Mouse (Mus musculus) spleen, postnatal 10 days (tissue): ENCODE data around the gene Tns1.

Experiments
- DNase-seq, 2 experiments: peaks; one replicate each; pipeline ENCODE4 v3.0.0; 2021 to 2022; ENCODE audit warnings: low spot score in 2 of 2

Gene Tns1

DNA sequence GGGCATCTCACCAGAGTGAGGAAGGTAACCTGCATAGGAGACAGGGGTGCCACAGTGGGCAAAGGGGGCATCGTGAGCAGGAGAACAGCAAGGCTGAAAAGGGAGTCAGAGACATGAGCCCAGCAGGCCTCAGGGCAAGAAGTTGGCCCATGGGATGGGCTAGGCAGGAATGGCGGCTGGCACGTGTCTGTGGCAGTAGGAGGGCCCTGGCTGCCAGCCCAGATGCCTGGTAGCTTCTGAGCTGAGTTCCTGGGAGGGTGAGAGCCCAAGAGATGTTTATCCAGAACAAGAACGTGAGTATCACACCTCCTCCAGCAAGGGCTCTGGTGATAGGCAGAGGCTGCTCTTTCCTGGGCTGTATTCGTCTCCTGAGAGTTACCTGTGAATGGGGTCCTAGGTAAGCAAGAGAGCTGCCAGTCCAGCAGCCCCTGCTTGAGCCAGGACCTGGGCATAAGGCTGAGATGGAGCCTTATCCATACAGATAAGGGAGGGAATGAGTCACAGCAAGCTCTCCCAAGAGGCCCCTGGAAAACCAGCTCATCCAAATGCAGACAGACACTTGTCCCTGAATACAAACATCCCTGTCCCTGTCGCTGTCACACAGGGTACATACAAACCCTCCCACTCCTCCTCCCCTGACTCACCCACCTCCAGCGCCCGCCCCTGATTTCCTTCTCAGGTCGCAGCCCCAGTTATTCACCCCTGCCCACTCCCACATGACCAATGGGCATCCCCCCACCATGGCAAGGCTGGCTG, 2.2 kb downstream of the Tns1 start:
- no peak for DNase-seq

GRCm38 (mm10) chr1:74121138-74121537, 3.1 kb downstream of the Tns1 start:
- no peak for DNase-seq

DNA sequence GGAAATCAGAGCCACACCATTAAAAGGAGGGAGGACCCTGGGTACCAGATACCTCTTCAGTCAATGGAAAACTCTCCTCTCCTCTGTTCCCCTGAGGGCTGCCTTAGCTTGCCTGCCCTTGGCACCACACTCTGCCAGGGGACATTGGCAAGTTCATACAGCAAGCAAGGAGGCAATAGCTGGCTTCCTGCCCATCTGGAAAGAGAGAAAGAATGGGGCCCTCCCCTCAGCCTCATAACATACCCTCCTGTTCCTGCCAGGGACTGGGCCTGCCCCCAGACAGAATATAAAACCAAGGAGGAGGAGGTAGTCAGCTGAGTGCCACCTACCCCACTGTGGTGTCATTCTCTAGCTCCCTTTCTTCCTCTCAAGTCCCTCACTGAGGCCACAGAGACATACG, 5.1 kb downstream of the Tns1 start:
- no peak for DNase-seq

GRCm38 (mm10) chr1:74117876-74118275, 6.4 kb downstream of the Tns1 start:
- DNase-seq, result no peak

DNA sequence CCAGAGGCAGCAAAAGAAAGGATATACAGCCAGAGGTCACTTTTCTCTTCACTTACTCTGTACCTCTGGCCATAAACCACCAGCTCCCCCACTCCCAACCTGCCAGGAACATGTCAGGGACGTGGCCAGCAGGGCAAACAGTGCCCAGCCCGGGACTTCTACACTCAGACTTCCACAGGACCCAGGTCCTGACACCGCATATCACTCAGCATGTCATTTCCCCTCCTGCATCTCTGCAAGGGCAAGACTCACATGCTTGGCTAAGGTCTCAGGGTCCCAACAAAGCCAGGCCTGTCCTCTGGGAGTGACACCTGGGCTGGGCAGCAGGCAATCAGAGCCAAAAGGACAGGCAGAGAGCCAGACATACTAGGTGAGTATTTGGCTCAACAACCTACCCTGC, 11.2 kb downstream of the Tns1 start:
- no peak for DNase-seq

GRCm38 (mm10) chr1:74111696-74112030, 12.6 kb downstream of the Tns1 start:
- DNase-seq, result no peak

DNA sequence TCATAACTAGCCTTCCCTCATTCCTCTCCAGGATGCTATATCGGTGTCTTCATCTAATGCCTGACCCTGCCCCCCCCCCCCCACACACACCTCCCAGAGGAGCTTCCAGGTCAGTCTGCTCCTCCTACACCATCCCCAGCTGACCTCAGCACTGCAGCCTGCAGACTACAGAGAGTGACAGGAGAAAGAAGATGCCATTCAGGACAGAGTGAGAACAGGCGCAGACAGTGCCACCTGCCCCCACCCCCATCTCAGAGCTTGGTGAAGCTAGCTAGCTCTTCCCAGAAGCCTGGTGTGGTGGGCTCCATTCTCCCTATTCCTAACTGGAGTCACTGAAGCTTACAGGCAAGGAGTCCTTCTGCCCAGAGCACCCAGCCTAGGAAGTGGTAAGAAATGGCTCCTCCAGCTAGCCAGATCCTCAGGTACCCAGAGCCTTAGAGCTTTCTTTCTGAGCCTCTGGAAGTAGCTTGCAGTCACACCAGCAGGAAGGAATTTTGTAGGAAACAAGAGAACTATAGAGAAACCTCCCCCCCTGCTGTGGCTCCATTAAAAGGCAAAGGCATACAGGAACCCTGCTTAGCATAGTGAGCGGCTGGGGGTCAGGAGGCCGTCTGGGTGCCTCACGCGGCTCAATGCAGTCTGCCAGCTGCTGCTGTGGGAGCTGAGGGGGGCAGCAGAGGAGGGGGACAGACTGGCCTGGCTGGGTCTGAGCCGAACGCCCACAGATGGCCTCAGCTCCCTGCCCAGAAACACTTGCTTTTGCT, 13.1 kb downstream of the Tns1 start:
- no peak for DNase-seq

DNA sequence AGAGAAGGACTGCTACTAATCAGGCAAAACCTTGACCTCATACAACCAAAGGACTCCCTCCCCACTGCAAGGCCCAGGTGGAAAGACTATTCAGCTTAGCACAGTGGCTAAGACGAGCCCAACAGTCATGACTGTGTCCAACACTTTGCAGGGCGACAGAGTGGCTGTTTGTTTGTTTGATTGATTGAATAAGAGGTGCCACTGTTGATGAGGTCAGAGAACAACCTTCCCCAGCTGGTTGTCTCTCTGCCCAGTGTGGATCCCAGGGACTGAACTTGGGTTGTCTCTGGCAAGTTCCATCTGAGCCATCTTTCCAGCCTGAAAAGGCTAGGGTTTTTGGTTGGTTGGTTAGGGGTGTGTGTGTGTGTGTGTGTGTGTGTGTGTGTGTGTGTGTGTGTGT, 14.6 kb downstream of the Tns1 start:
- no peak for DNase-seq

DNA sequence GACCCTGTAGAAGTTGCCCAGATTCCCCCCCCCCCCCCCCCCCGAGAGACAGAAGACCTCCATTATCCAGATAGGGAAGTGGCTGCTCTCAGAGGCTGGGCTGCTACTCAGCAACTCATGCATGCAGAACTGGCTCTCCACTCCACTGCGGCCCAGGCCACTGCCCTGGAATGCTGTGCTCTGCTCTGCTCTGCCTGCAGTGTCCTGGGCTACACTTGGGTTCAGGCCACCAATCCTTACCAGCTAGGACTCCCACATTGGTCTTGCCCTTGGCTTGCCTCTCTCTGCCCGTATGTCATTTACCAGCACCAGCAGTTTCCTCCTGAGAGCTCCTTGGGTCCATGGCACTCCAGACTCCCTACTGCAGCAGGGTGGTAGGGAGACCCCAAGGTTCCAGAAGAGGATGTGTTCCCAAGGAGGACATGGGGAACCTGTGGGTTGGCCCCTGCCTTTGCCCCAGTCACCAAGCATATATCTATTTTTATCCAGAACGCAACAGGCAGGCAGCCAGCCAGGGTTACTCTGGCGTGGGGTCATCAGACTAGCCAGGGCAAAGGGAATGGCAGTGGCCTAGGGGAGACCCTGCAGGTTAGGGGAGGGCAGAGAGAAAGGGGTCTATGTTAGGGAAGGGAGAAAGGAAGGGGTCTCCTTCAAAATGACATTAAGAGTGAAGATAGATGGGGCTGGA, 16.2 kb downstream of the Tns1 start:
- no peak for DNase-seq

- no peak for DNase-seq
Measured at GRCm38 (mm10) chr1:74106214-74106613, 18.0 kb downstream of the Tns1 start.

DNA sequence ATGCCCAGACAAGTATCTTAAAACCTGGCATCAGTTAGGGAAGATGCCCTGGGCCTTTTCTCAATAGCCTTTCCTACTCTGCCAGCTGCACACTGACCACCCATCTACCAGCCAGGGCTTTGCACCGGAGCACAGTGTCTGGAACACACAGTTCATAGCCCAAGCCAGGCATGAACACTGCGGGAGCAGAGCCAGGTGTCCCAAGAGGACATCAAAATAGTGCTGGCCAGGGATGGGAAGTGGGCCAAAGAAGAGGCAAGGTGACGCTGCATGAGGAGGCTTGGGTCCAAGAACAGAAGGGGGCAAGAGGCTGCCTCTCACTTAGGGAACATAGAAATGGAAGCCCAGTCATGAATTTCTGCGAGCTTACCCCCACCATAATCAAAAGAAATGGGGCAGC, 18.6 kb downstream of the Tns1 start:
- DNase-seq, result no peak

DNA sequence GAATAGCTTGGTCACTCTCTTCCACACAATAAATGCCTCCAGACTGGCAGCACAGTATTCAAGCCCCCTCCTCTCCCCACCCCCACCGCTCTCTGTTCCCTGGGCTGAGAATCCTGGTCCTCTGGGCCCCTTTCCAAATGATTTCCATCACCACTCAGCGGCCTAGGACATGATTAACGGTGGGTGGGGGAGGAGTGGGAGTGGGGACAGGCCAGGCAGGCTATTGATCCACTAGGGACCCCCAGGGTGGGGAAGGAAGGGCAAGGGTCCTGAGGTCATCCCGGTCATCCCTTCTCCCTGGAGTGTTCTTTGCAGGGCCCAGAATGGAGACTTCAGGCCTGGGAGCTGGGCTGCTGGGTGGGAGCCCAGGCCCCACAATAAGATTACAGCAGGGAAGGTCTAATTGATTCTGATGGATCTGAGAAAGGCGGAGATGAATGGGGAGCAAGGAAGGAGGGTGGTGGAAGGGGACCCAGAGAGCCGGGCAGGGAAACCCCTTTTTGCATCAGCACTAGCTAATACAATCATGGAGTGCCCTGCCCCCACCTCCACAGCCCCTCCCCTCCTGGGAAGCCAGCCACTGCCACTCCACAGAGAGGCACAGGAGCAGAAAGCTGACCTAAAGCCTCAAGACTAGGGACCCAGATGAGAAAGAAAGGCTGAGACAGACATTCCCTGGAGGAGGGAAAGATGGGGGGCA, 20.4 kb downstream of the Tns1 start:
- DNase-seq, result no peak

GRCm38 (mm10) chr1:74099001-74099435, 25.2 kb downstream of the Tns1 start:
- DNase-seq, result no peak

DNA sequence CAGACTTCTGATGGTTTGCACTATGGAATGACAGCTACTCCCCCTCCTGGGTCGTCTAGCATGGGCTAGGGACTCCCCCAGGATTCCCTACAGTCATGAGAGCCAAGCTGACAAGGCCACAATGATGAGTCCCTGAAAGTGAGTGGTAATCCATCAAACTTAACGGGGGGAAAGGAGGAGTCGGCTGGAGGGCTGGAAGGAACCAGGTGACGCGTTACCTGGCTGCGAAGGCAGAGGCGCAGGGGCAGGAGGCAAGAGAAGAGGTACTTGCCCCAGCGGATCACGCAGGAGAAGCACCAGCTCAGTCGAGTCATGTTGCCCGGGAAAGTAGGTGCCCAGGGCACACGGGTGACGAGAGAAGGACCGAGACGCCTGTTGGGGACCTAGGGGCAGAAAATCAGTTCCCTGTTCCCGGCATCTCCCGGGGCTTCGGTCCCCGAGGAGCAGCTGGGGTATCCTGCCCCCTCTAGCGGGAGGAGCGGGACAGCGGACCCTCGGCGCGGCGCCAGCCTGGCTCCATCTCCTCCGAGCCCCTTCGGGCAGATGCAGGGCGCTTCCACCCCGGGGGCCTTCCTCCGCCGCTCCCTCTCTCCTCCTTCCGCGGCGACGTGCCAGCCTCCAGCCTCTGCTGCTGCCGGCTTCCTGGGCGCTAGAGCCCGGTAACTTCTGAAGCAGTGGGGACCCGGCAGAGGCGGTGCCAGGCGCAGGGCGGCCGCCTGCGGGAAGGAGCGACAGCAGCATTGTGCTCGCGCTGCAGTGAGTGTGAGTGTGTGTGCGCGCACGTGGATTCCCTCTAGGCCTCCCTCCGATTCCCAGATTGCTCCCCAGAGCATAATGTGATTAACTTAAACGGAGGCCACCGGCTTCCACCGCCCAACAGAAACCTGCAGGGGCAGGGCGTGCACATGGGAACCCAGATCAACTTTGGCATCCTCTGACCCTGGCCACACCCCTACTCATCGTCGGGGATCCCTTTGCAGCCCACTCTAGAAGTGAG, 25.9 kb downstream of the Tns1 start:
- peak in 1 of 2 experiments; percentile 28 for DNase-seq

- no peak for DNase-seq
Measured at GRCm38 (mm10) chr1:74095728-74096127, 28.5 kb downstream of the Tns1 start.

DNA sequence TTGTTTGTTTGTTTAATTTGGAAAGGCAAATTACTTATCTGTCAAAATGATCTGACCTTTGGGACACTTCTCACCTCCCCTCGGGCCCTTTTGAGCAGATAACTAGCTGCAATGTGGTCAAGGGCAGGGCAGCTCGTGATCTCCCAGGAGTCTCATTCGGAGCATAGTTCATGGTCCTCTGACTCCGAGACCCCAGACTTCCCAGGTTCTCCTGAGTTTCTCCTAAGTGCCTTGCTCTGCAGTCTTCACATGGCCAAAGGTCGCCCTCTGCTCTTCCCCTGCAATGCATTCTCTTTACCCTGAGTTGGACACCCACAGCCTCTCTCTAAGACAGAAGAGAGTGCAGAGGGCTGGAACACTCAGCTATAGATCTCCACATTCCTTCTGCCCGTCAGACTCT, 29.0 kb downstream of the Tns1 start:
- no peak for DNase-seq

GRCm38 (mm10) chr1:74094497-74095270, 29.6 kb downstream of the Tns1 start:
- peak in 1 of 2 experiments; percentile 63 for DNase-seq

DNA sequence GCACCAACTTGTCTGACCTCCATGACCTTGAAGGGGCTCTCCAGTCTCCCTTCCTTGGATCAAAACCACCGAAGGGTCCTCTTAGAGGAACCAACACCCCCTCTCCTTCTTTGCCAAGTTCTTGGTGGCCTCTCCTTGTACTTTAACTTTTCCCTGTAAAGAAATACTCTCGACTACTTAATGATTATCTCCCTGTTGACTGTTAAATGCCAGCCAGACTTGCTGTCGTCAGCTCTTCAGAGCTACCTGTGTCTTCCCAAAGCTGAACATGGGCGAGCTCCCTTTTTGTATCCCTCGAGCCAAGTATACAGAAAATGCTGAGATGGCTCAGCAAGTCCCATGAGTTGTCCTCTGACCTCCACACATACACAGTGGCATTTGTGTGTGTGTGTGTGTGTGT, 30.8 kb downstream of the Tns1 start:
- no peak for DNase-seq

GRCm38 (mm10) chr1:74092242-74092641, 32.0 kb downstream of the Tns1 start:
- DNase-seq, result no peak

DNA sequence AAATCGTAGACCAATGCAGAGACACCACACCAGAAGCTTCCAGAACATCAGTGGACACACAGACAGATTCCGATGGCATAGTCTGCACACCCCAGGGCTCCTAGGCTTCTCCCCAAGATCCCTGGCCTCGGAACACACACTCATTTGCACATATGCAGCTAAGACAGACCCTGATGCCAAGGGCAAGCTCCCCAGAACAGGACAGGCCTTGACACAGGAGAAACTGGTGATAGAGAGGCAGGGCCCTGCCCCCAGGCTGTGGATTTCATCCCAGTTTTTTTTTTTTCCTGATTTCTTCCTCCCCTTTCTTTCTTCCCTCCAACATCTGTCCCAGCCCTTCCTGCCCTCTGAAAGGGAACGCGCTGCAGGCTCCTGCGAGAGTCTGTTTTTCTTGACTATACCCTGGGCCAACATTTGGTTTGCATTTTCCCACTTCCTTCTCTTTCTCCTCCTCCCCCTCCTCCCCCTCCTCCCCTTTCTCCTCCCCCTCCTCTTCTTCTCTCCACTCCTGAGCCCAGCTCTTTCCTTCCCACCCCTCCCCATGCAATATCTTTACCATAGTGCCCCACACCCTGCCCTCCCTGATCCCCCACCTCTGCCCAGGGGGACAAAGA, 32.5 kb downstream of the Tns1 start:
- DNase-seq, result no peak
